Mouse (Mus musculus): ENCODE results near the gene Sumf1. TPM values are rescaled to one million over a fixed set of nuclear protein-coding genes. Genes with fewer than 3 reads are reported as not detected.

Gene Sumf1
- total RNA-seq (2021), result 10 to 100 TPM; 22.4 to 23.8 TPM
- long read RNA-seq, experiment 1, transcript Sumf1-201 (9 exons, 2,593 nt), result major isoform, 35 of 46 reads
- long read RNA-seq, experiment 1, partial matches to known transcripts, result 0 of 46 reads
- long read RNA-seq, experiment 1, other reads (novel, unspliced or antisense), result 11 of 46 reads
- long read RNA-seq, experiment 2, transcript Sumf1-201 (9 exons, 2,593 nt), result major isoform, 23 of 30 reads
- long read RNA-seq, experiment 2, partial matches to known transcripts, result 1 of 30 reads
- long read RNA-seq, experiment 2, other reads (novel, unspliced or antisense), result 6 of 30 reads

GRCm38 (mm10) chr6:108184847-108185684 is at the start of gene Sumf1:
TSS of gene Sumf1 (minus strand) at chr6:108185582.
- DNase-seq (ENCODE audit: low spot score in 2 of 2), result peak; percentile 91 to 95

- no peak for DNase-seq (ENCODE audit: low spot score in 2 of 2)
Measured at GRCm38 (mm10) chr6:108234536-108234935, 49.2 kb upstream of the Sumf1 start.

- DNase-seq (ENCODE audit: low spot score in 2 of 2), result no peak
Measured at GRCm38 (mm10) chr6:108233070-108233469, 47.7 kb upstream of the Sumf1 start.

GRCm38 (mm10) chr6:108231892-108232710 is 46.7 kb upstream of the Sumf1 start:
- DNase-seq (ENCODE audit: low spot score in 2 of 2), result no peak

GRCm38 (mm10) chr6:108230608-108231007 is 45.2 kb upstream of the Sumf1 start:
- DNase-seq (ENCODE audit: low spot score in 2 of 2), result no peak

GRCm38 (mm10) chr6:108228601-108229000 is 43.2 kb upstream of the Sumf1 start:
- DNase-seq (ENCODE audit: low spot score in 2 of 2), result no peak

GRCm38 (mm10) chr6:108228048-108228447 is 42.7 kb upstream of the Sumf1 start:
- no peak for DNase-seq (ENCODE audit: low spot score in 2 of 2)

GRCm38 (mm10) chr6:108227461-108227860 is 42.1 kb upstream of the Sumf1 start:
- DNase-seq (ENCODE audit: low spot score in 2 of 2), result no peak

GRCm38 (mm10) chr6:108226230-108226629 is 40.8 kb upstream of the Sumf1 start:
- DNase-seq (ENCODE audit: low spot score in 2 of 2), result no peak

- no peak for DNase-seq (ENCODE audit: low spot score in 2 of 2)
Measured at GRCm38 (mm10) chr6:108225027-108225426, 39.6 kb upstream of the Sumf1 start.

GRCm38 (mm10) chr6:108224361-108224760 is 39.0 kb upstream of the Sumf1 start:
- DNase-seq (ENCODE audit: low spot score in 2 of 2), result no peak

- no peak for DNase-seq (ENCODE audit: low spot score in 2 of 2)
Measured at GRCm38 (mm10) chr6:108222875-108223274, 37.5 kb upstream of the Sumf1 start.

- DNase-seq (ENCODE audit: low spot score in 2 of 2), result no peak
Measured at GRCm38 (mm10) chr6:108222435-108222834, 37.1 kb upstream of the Sumf1 start.

GRCm38 (mm10) chr6:108217987-108218386 is 32.6 kb upstream of the Sumf1 start:
- no peak for DNase-seq (ENCODE audit: low spot score in 2 of 2)

- DNase-seq (ENCODE audit: low spot score in 2 of 2), result no peak
Measured at GRCm38 (mm10) chr6:108216832-108217231, 31.4 kb upstream of the Sumf1 start.

GRCm38 (mm10) chr6:108216091-108216490 is 30.7 kb upstream of the Sumf1 start:
- DNase-seq (ENCODE audit: low spot score in 2 of 2), result no peak

GRCm38 (mm10) chr6:108214294-108214925 is 29.0 kb upstream of the Sumf1 start:
- no peak for DNase-seq (ENCODE audit: low spot score in 2 of 2)

GRCm38 (mm10) chr6:108213481-108214293 is 28.3 kb upstream of the Sumf1 start:
- DNase-seq (ENCODE audit: low spot score in 2 of 2), result no peak

- DNase-seq (ENCODE audit: low spot score in 2 of 2), result peak; percentile 94 to 97
Measured at GRCm38 (mm10) chr6:108212881-108213295, 27.5 kb upstream of the Sumf1 start, which contains the start of gene Itpr1. TSS of gene Itpr1 (plus strand) at chr6:108213096.
